Mouse (Mus musculus): Measurements from ENCODE around the gene Yif1a. TPM values are rescaled to one million over a fixed set of nuclear protein-coding genes. Genes with fewer than 3 reads are reported as not detected.

The Yif1a gene
- polyA plus RNA-seq, 2 experiments = 130 to 144 TPM

DNA sequence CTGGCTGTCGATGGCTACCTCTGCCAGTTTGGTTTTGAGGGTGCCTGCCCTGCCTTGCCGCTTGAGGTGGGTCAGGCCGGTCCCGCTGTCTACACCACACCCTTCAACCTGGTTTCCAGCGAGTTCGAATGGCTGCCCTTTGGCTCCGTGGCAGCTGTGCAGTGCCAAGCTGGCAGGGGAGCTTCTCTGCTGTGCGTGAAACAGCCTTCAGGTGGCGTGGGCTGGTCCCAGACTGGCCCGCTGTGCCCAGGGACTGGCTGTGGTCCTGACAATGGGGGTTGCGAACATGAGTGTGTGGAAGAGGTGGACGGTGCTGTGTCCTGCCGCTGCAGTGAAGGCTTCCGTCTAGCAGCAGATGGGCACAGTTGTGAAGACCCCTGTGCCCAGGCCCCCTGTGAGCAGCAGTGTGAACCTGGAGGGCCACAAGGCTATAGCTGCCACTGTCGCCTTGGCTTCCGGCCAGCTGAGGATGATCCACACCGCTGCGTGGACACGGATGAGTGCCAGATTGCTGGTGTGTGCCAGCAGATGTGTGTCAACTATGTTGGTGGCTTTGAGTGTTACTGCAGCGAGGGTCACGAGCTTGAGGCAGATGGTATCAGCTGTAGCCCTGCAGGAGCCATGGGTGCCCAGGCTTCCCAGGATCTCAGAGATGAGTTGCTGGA, 19.6 kb upstream of the Yif1a start:
- WGBS = 38% methylated on average over 21 of the region's 21 CpGs
- Histone ChIP-seq H3K9ac (ENCODE audit: low read depth, low read length, severe bottlenecking) (peak overlapping the region; percentile 76), H3K27ac (replicated peaks; ENCODE audit: low read depth, low read length) (peak overlapping the region; percentile 87), H3K27me3 (ENCODE audit: control insufficient read depth, insufficient read depth, low read length) (no peaks in the 10 kb centered on the region), H3K4me3 (replicated peaks; ENCODE audit: low read length) (peak overlapping the region; percentile 64), H3K36me3 (ENCODE audit: control insufficient read depth, insufficient read depth, low read length) (no peaks in the 10 kb centered on the region), H3K9me3 (ENCODE audit: control insufficient read depth, low read length) (no peaks in the 10 kb centered on the region), H3K4me1 (ENCODE audit: control insufficient read depth, insufficient read depth, low read length) (peaks cover 44% of the 10 kb centered on the region), H3K4me2 (replicated peaks; ENCODE audit: low read depth, low read length, severe bottlenecking) (peak overlapping the region; percentile 94)
- TF ChIP-seq POLR2A (IDR thresholded peaks at IDR 0.05; ENCODE audit: borderline replicate concordance, extremely low read depth, insufficient read depth, insufficient read length) = no peak
- ATAC-seq (ENCODE audit: low FRiP score, low read depth) (no peak), DNase-seq (ENCODE audit: low spot score) (no peak)

DNA sequence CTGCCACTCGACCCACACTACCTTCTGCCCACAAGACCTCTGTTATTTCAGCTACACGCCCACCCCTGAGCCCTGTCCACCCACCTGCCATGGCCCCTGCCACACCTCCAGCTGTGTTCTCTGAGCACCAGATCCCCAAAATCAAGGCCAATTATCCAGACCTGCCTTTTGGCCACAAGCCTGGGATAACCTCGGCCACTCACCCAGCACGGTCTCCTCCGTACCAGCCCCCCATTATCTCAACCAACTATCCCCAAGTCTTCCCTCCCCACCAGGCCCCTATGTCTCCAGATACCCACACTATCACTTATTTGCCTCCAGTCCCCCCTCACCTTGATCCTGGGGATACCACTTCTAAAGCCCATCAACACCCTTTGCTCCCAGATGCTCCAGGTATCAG, 18.9 kb upstream of the Yif1a start:
- no peak for DNase-seq (ENCODE audit: low spot score)
- Histone ChIP-seq H3K4me2 (replicated peaks; ENCODE audit: low read depth, low read length, severe bottlenecking) (peak overlapping the region; percentile 94), H3K4me1 (ENCODE audit: control insufficient read depth, insufficient read depth, low read length) (peaks cover 44% of the 10 kb centered on the region), H3K9ac (ENCODE audit: low read depth, low read length, severe bottlenecking) (peak overlapping the region; percentile 18; the same call in 1 of the 2 replicates), H3K36me3 (ENCODE audit: control insufficient read depth, insufficient read depth, low read length) (no peaks in the 10 kb centered on the region), H3K27me3 (ENCODE audit: control insufficient read depth, insufficient read depth, low read length) (no peaks in the 10 kb centered on the region), H3K4me3 (replicated peaks; ENCODE audit: low read length) (peak overlapping the region; percentile 64), H3K9me3 (ENCODE audit: control insufficient read depth, low read length) (no peaks in the 10 kb centered on the region), H3K27ac (replicated peaks; ENCODE audit: low read depth, low read length) (peak overlapping the region; percentile 96; the same call in 1 of the 2 replicates)
- no peak for ATAC-seq (ENCODE audit: low FRiP score, low read depth)
- WGBS = 62% methylated on average over 5 of the region's 5 CpGs
- no peak for TF ChIP-seq POLR2A (IDR thresholded peaks at IDR 0.05; ENCODE audit: borderline replicate concordance, extremely low read depth, insufficient read depth, insufficient read length)

GRCm38 (mm10) chr19:5069978-5070377, 18.4 kb upstream of the Yif1a start:
- TF ChIP-seq POLR2A (IDR thresholded peaks at IDR 0.05; ENCODE audit: borderline replicate concordance, extremely low read depth, insufficient read depth, insufficient read length) = no peak
- Histone ChIP-seq H3K4me1 (ENCODE audit: control insufficient read depth, insufficient read depth, low read length) (peaks cover 44% of the 10 kb centered on the region), H3K27me3 (ENCODE audit: control insufficient read depth, insufficient read depth, low read length) (no peaks in the 10 kb centered on the region), H3K9me3 (ENCODE audit: control insufficient read depth, low read length) (no peaks in the 10 kb centered on the region), H3K36me3 (ENCODE audit: control insufficient read depth, insufficient read depth, low read length) (no peaks in the 10 kb centered on the region), H3K27ac (replicated peaks; ENCODE audit: low read depth, low read length) (peak overlapping the region; percentile 96), H3K9ac (ENCODE audit: low read depth, low read length, severe bottlenecking) (peak overlapping the region; percentile 58; the same call in 1 of the 2 replicates), H3K4me3 (replicated peaks; ENCODE audit: low read length) (peak overlapping the region; percentile 64), H3K4me2 (replicated peaks; ENCODE audit: low read depth, low read length, severe bottlenecking) (peak overlapping the region; percentile 94)
- no peak for DNase-seq (ENCODE audit: low spot score)
- WGBS = 66% methylated on average over 7 of the region's 7 CpGs
- no peak for ATAC-seq (ENCODE audit: low FRiP score, low read depth)

GRCm38 (mm10) chr19:5071077-5071476, 17.3 kb upstream of the Yif1a start:
- Histone ChIP-seq H3K9ac (ENCODE audit: low read depth, low read length, severe bottlenecking) (peak overlapping the region; percentile 58), H3K4me2 (replicated peaks; ENCODE audit: low read depth, low read length, severe bottlenecking) (peak overlapping the region; percentile 94), H3K27me3 (ENCODE audit: control insufficient read depth, insufficient read depth, low read length) (no peaks in the 10 kb centered on the region), H3K4me3 (replicated peaks; ENCODE audit: low read length) (peak overlapping the region; percentile 64), H3K4me1 (ENCODE audit: control insufficient read depth, insufficient read depth, low read length) (peaks cover 39% of the 10 kb centered on the region), H3K36me3 (ENCODE audit: control insufficient read depth, insufficient read depth, low read length) (no peaks in the 10 kb centered on the region), H3K9me3 (ENCODE audit: control insufficient read depth, low read length) (no peaks in the 10 kb centered on the region), H3K27ac (replicated peaks; ENCODE audit: low read depth, low read length) (peak overlapping the region; percentile 96)
- no peak for DNase-seq (ENCODE audit: low spot score)
- no peak for TF ChIP-seq POLR2A (IDR thresholded peaks at IDR 0.05; ENCODE audit: borderline replicate concordance, extremely low read depth, insufficient read depth, insufficient read length)
- WGBS = 6% methylated on average over 11 of the region's 11 CpGs
- ATAC-seq (ENCODE audit: low FRiP score, low read depth) = no peak

GRCm38 (mm10) chr19:5071545-5072369, 16.6 kb upstream of the Yif1a start:
- Histone ChIP-seq H3K27ac (replicated peaks; ENCODE audit: low read depth, low read length) (peak overlapping the region; percentile 96), H3K9me3 (ENCODE audit: control insufficient read depth, low read length) (no peaks in the 10 kb centered on the region), H3K4me3 (replicated peaks; ENCODE audit: low read length) (peak overlapping the region; percentile 64), H3K36me3 (ENCODE audit: control insufficient read depth, insufficient read depth, low read length) (no peaks in the 10 kb centered on the region), H3K4me2 (replicated peaks; ENCODE audit: low read depth, low read length, severe bottlenecking) (peak overlapping the region; percentile 94), H3K4me1 (ENCODE audit: control insufficient read depth, insufficient read depth, low read length) (peaks cover 38% of the 10 kb centered on the region), H3K27me3 (ENCODE audit: control insufficient read depth, insufficient read depth, low read length) (no peaks in the 10 kb centered on the region), H3K9ac (ENCODE audit: low read depth, low read length, severe bottlenecking) (peak overlapping the region; percentile 58)
- DNase-seq (ENCODE audit: low spot score) (peak; percentile 95), ATAC-seq (ENCODE audit: low FRiP score, low read depth) (peak; percentile 89)
- WGBS = under 1% methylated on average over 35 of the region's 40 CpGs
- no peak for TF ChIP-seq POLR2A (IDR thresholded peaks at IDR 0.05; ENCODE audit: borderline replicate concordance, extremely low read depth, insufficient read depth, insufficient read length)

All from limb, embryonic 14.5 days (tissue).